Mouse (Mus musculus) midbrain, embryonic 14.5 days (tissue): Measurements from ENCODE around the gene Actl6b. TPM values are rescaled to one million over a fixed set of nuclear protein-coding genes. Genes with fewer than 3 reads are reported as not detected.
"Not testable (repeated sequence)": the region's sequence is repeated elsewhere in the genome, so short reads cannot be mapped to it uniquely, and the experiment has no call there.

Experiments
- ATAC-seq: fragments of 200-750 bp; cut with Nextera tagmentation; 2 replicates; pipeline ENCODE4 v1.8.0; 2017; ENCODE audit warnings: moderate number of reproducible peaks, moderate library complexity; ENCODE audit not compliant: low FRiP score, low TSS enrichment
- DNase-seq: peaks from one replicate; pipeline ENCODE4 v3.0.0-alpha.2; 2015
- H3K27ac ChIP-seq: fragments of 300-500 bp; sonication (generic); replicated peaks from 2 replicates; pipeline ENCODE4 v1.5.1; 2014; ENCODE audit warnings: mild to moderate bottlenecking, low read depth, low read length, moderate library complexity
- H3K27me3 ChIP-seq: fragments of 300-500 bp; sonication (generic); 2 replicates; pipeline ENCODE4 v1.6.1; 2014; ENCODE audit warnings: low read length, control low read depth, mixed read lengths; ENCODE audit not compliant: control insufficient read depth, insufficient read depth
- H3K36me3 ChIP-seq: fragments of 300-500 bp; sonication (generic); 2 replicates; pipeline ENCODE4 v1.6.1; 2014; ENCODE audit warnings: low read length, control low read depth; ENCODE audit not compliant: control insufficient read depth, insufficient read depth
- H3K4me1 ChIP-seq: fragments of 300-500 bp; sonication (generic); 2 replicates; pipeline ENCODE4 v1.6.1; 2014; ENCODE audit warnings: mild to moderate bottlenecking, antibody characterized with exemption, low read length, control low read depth; ENCODE audit not compliant: control insufficient read depth, insufficient read depth
- H3K4me2 ChIP-seq: fragments of 300-500 bp; sonication (generic); 2 replicates; pipeline ENCODE4 v1.6.1; 2014; ENCODE audit warnings: mild to moderate bottlenecking, low read length, moderate library complexity
- H3K4me3 ChIP-seq: fragments of 300-500 bp; sonication (generic); replicated peaks from 2 replicates; pipeline ENCODE4 v1.5.1; 2014; ENCODE audit warnings: low read depth, low read length
- H3K9ac ChIP-seq: fragments of 300-500 bp; sonication (generic); replicated peaks from 2 replicates; pipeline ENCODE4 v1.6.1; 2014; ENCODE audit warnings: mild to moderate bottlenecking, low read length, moderate library complexity
- H3K9me3 ChIP-seq: fragments of 300-500 bp; sonication (generic); 2 replicates; pipeline ENCODE4 v1.6.1; 2016; ENCODE audit warnings: low read length, control low read depth, mixed read lengths; ENCODE audit not compliant: control insufficient read depth
- WGBS: fragments of 180-500 bp; shearing (Covaris S2); extraction: QIAGEN DNeasy Blood & Tissue Kit; methylation state at CpG from one replicate; pipeline ENCODE4 v1.1.7; 2014; 5-methylcytosine and 5-hydroxymethylcytosine counted together
- polyA plus RNA-seq: library from polyadenylated mRNA; unstranded; fragments of >200 nt; fragmentation: Nextera tagmentation; extraction: Ambion mirVana; gene quantifications from 2 replicates; pipeline ENCODE4 v1.2.1, GENCODE M21; 2014

Gene Actl6b
- polyA plus RNA-seq, 1 experiment from 2014 or later, result 234 TPM

- Histone ChIP-seq H3K4me3 (no peak overlapping the region), H3K9ac (no peak overlapping the region), H3K27me3 (peaks cover 13% of the 10 kb centered on the region; the same call in 1 of the 2 replicates), H3K36me3 (no peaks in the 10 kb centered on the region), H3K27ac (no peak overlapping the region), H3K4me1 (peaks cover 19% of the 10 kb centered on the region; the same call in 1 of the 2 replicates), H3K9me3 (no peaks in the 10 kb centered on the region), H3K4me2 (no peak overlapping the region)
- DNase-seq (no peak), ATAC-seq (no peak)
- WGBS, result 76% methylated on average over 4 of the region's 4 CpGs
Observed at GRCm38 (mm10) chr5:137610056-137610455, 56.7 kb downstream of the Actl6b start.

- peaks cover 13% of the 10 kb centered on the region; the same call in 1 of the 2 replicates for H3K27me3 ChIP-seq
- DNase-seq, result peak; percentile 12
- ATAC-seq, result no peak
- H3K36me3 ChIP-seq, result no peaks in the 10 kb centered on the region
- WGBS, result 19% methylated on average over 12 of the region's 12 CpGs
- H3K4me1 ChIP-seq, result peaks cover 19% of the 10 kb centered on the region; the same call in 1 of the 2 replicates
- H3K4me2 ChIP-seq, result no peak overlapping the region
- no peak overlapping the region; the same call in 1 of the 2 replicates for H3K27ac ChIP-seq
- no peaks in the 10 kb centered on the region for H3K9me3 ChIP-seq
- H3K4me3 ChIP-seq, result no peak overlapping the region
- no peak overlapping the region for H3K9ac ChIP-seq
Observed at GRCm38 (mm10) chr5:137610548-137611244, 57.4 kb downstream of the Actl6b start.

DNA sequence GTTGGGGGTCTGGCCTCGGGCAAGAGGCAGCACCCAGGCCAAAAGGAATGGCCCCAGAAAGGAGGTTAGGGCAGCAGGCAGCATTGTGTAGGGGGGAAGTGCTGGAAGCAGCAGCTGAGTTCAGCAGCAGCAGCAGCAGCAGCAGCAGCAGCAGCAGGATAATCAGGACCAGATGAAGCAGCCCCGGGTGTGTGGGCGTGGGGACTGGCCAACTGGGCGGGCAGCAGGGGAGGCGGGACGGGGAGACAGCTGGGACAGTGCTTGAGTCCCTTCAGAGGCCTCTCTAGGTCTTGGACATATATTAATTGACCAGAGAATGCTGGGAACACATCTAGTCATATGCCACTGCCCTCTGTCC, 57.9 kb downstream of the Actl6b start:
- no peak overlapping the region for H3K9ac ChIP-seq
- no peak overlapping the region; the same call in 1 of the 2 replicates for H3K27ac ChIP-seq
- H3K9me3 ChIP-seq, result no peaks in the 10 kb centered on the region
- WGBS, result 23% methylated on average over 6 of the region's 6 CpGs
- peaks cover 13% of the 10 kb centered on the region; the same call in 1 of the 2 replicates for H3K27me3 ChIP-seq
- DNase-seq (no peak), ATAC-seq (no peak)
- H3K4me2 ChIP-seq, result no peak overlapping the region
- H3K36me3 ChIP-seq, result no peaks in the 10 kb centered on the region
- peaks cover 19% of the 10 kb centered on the region; the same call in 1 of the 2 replicates for H3K4me1 ChIP-seq
- H3K4me3 ChIP-seq, result no peak overlapping the region

DNA sequence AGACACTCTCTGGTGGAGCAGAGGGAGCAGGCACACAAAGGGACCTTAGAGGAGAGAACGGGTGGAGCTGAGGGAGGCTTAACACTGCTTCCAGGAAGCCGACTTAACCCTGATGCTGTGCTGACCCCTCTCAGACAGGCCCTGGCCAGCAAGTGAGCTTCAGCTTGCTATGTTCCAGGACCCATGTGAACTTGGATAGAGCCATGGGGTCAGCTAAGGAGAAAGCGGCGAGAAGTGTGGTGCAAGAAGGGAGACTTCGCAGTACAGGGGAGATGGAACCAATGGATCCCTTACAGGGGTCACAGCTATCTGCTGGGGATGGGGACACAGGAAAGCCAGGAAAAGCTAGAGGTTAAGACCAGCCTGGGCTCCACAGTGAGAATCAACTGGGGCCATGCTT, 59.8 kb downstream of the Actl6b start:
- DNase-seq, result no peak
- no peak overlapping the region for H3K4me3 ChIP-seq
- H3K4me1 ChIP-seq, result peaks cover 16% of the 10 kb centered on the region; the same call in 1 of the 2 replicates
- H3K27me3 ChIP-seq, result peaks cover 7% of the 10 kb centered on the region; the same call in 1 of the 2 replicates
- H3K36me3 ChIP-seq, result no peaks in the 10 kb centered on the region
- no peak overlapping the region for H3K27ac ChIP-seq
- no peaks in the 10 kb centered on the region for H3K9me3 ChIP-seq
- no peak for ATAC-seq
- H3K4me2 ChIP-seq, result no peak overlapping the region
- no peak overlapping the region for H3K9ac ChIP-seq
- 66% methylated on average over 5 of the region's 5 CpGs for WGBS

DNA sequence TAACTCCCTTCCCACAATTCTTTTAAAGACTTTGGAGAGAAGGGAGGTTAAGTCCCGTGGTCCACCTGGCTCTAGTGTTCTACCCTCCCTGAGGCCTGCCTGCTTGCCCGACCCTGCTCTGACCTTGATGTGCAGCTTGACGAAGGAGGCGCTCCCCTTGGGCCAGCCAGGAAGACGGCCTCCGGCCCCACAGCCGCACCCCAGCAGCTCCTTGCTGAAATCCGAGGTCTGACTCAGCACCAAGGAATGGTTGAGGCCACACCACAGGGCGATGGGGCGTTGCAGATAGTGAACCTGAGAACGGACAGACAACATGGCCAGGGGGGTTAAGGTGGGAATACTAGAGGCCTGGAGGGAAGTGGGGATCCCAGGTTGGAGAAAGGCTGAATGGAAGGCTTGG, 60.2 kb downstream of the Actl6b start, which contains the start of gene Pcolce:
Gene Pcolce, minus strand, starts transcription at position 235 of the 400 bp plus-strand sequence.
- no peaks in the 10 kb centered on the region for H3K9me3 ChIP-seq
- WGBS, result 67% methylated on average over 11 of the region's 11 CpGs
- no peaks in the 10 kb centered on the region for H3K36me3 ChIP-seq
- H3K4me2 ChIP-seq, result no peak within 1 kb of the TSS
- no peak within 1 kb of the TSS for H3K4me3 ChIP-seq
- peaks cover 6% of the 10 kb centered on the region; the same call in 1 of the 2 replicates for H3K27me3 ChIP-seq
- no peak within 1 kb of the TSS for H3K9ac ChIP-seq
- peaks cover 12% of the 10 kb centered on the region; the same call in 1 of the 2 replicates for H3K4me1 ChIP-seq
- no peak within 1 kb of the TSS for H3K27ac ChIP-seq
- ATAC-seq (no peak), DNase-seq (no peak)

- not testable (repeated sequence) for H3K27me3 ChIP-seq, H3K36me3 ChIP-seq, H3K27ac ChIP-seq, H3K4me2 ChIP-seq, H3K9me3 ChIP-seq, H3K4me3 ChIP-seq, DNase-seq, ATAC-seq, H3K9ac ChIP-seq
- peaks cover 12% of the 10 kb centered on the region; the same call in 1 of the 2 replicates for H3K4me1 ChIP-seq
- 95% methylated on average over 2 of the region's 2 CpGs for WGBS
Observed at GRCm38 (mm10) chr5:137614921-137615320, 61.6 kb downstream of the Actl6b start.

- Histone ChIP-seq H3K36me3 (no peaks in the 10 kb centered on the region), H3K4me2 (no peak overlapping the region), H3K27ac (no peak overlapping the region), H3K27me3 (no peaks in the 10 kb centered on the region), H3K4me1 (peaks cover 12% of the 10 kb centered on the region; the same call in 1 of the 2 replicates), H3K9ac (no peak overlapping the region), H3K9me3 (no peaks in the 10 kb centered on the region), H3K4me3 (no peak overlapping the region)
- ATAC-seq (no peak), DNase-seq (no peak)
- WGBS, result 89% methylated on average over 7 of the region's 7 CpGs
Observed at GRCm38 (mm10) chr5:137615347-137615746, 62.0 kb downstream of the Actl6b start.
